Mouse (Mus musculus): Measurements from ENCODE around the gene Il25. TPM values are rescaled to one million over a fixed set of nuclear protein-coding genes. Genes with fewer than 3 reads are reported as not detected.

Gene Il25
- polyA plus RNA-seq, 1 experiment from 2014 or later, result not detected

DNA sequence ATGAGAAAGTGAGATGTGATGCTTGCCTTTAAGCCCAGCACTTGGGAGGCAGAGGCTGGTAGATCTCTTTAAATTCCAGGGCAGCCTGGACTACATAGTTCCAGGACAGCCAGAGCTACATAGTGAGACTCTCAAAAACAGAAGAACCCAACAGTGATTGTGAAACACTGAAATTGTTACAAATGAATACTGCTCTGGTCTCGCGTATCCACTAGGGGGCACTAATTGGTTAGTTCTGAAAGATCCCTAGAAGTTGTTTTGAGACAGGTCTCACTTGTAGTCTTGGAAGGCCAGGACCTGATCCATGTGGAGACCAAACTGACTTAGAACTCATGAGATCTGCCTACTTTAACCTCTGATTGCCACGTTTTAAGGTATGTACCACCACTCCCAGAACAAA is 32.1 kb upstream of the Il25 start:
- no peaks in the 10 kb centered on the region for H3K27me3 ChIP-seq (ENCODE audit: control insufficient read depth, insufficient read depth, low read length)
- H3K4me1 ChIP-seq (ENCODE audit: control insufficient read depth, insufficient read depth, low read length), result peaks cover 2% of the 10 kb centered on the region; the same call in 1 of the 2 replicates
- H3K9ac ChIP-seq (ENCODE audit: low read length), result no peak overlapping the region
- ATAC-seq (ENCODE audit: insufficient read depth, low FRiP score, low TSS enrichment), result peak; percentile 33; the same call in 1 of the 2 replicates
- H3K4me2 ChIP-seq (ENCODE audit: low read depth), result no peak overlapping the region
- peaks cover 11% of the 10 kb centered on the region for H3K36me3 ChIP-seq (ENCODE audit: control insufficient read depth, insufficient read depth, low read length)
- H3K27ac ChIP-seq (ENCODE audit: low read depth, low read length), result no peak overlapping the region
- no peak overlapping the region for H3K4me3 ChIP-seq (ENCODE audit: low read depth, low read length)
- DNase-seq (ENCODE audit: low spot score), result peak; percentile 66
- H3K9me3 ChIP-seq (ENCODE audit: control insufficient read depth, low read length), result no peaks in the 10 kb centered on the region
- WGBS, result 0% methylated on average over 3 of the region's 3 CpGs

DNA sequence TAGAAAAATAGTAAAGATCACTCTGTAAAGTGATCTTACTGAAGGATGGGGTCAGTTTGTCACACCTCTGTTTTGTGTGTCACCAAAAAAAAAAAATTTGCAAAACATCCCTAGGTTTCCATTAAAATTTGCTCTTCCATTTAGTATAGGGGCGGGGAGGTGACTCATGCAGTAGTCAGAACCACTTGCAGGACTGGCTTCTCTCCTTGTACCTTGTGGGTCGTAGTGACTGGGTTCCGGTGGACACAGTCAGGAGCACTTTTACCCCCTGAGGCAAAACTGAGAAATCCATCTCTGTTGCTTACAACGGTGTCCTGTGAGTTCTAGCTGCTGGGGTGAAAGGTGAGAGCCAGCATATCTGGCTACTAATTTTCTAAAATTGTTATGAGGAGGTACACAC is 28.9 kb upstream of the Il25 start:
- Histone ChIP-seq H3K27ac (ENCODE audit: low read depth, low read length) (no peak overlapping the region), H3K36me3 (ENCODE audit: control insufficient read depth, insufficient read depth, low read length) (peaks cover 8% of the 10 kb centered on the region), H3K4me3 (ENCODE audit: low read depth, low read length) (no peak overlapping the region), H3K4me1 (ENCODE audit: control insufficient read depth, insufficient read depth, low read length) (no peaks in the 10 kb centered on the region), H3K27me3 (ENCODE audit: control insufficient read depth, insufficient read depth, low read length) (no peaks in the 10 kb centered on the region), H3K9ac (ENCODE audit: low read length) (no peak overlapping the region), H3K9me3 (ENCODE audit: control insufficient read depth, low read length) (no peaks in the 10 kb centered on the region), H3K4me2 (ENCODE audit: low read depth) (no peak overlapping the region)
- no peak for ATAC-seq (ENCODE audit: insufficient read depth, low FRiP score, low TSS enrichment)
- DNase-seq (ENCODE audit: low spot score), result no peak
- 98% methylated on average over 4 of the region's 4 CpGs for WGBS

DNA sequence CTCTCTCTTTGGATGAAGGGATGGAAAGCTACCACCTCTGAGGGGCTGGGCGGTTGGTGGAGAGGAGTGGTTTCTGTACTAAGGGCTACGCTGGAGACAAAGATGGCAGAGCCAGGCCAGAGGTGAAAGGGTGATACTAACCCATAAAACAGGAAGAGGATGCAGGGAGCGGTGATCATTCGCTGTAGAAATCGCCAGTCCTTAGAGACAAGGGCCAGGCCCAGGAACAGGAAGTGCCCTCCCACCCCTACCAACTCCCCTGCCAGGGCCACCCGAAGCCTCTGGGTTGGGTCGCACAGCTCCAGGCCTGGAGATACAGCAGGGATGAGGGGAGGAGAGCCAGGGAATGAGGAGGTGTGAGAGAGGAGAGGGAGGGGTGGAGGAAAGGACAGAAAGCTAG is 23.8 kb upstream of the Il25 start:
- Histone ChIP-seq H3K36me3 (ENCODE audit: control insufficient read depth, insufficient read depth, low read length) (peaks cover 10% of the 10 kb centered on the region), H3K9ac (ENCODE audit: low read length) (peak overlapping the region; percentile 29; the same call in 1 of the 2 replicates), H3K27ac (ENCODE audit: low read depth, low read length) (no peak overlapping the region), H3K4me3 (ENCODE audit: low read depth, low read length) (no peak overlapping the region), H3K4me1 (ENCODE audit: control insufficient read depth, insufficient read depth, low read length) (peaks cover 5% of the 10 kb centered on the region), H3K4me2 (ENCODE audit: low read depth) (no peak overlapping the region), H3K27me3 (ENCODE audit: control insufficient read depth, insufficient read depth, low read length) (no peaks in the 10 kb centered on the region), H3K9me3 (ENCODE audit: control insufficient read depth, low read length) (no peaks in the 10 kb centered on the region)
- no peak for ATAC-seq (ENCODE audit: insufficient read depth, low FRiP score, low TSS enrichment)
- 78% methylated on average over 7 of the region's 7 CpGs for WGBS
- no peak for DNase-seq (ENCODE audit: low spot score)

DNA sequence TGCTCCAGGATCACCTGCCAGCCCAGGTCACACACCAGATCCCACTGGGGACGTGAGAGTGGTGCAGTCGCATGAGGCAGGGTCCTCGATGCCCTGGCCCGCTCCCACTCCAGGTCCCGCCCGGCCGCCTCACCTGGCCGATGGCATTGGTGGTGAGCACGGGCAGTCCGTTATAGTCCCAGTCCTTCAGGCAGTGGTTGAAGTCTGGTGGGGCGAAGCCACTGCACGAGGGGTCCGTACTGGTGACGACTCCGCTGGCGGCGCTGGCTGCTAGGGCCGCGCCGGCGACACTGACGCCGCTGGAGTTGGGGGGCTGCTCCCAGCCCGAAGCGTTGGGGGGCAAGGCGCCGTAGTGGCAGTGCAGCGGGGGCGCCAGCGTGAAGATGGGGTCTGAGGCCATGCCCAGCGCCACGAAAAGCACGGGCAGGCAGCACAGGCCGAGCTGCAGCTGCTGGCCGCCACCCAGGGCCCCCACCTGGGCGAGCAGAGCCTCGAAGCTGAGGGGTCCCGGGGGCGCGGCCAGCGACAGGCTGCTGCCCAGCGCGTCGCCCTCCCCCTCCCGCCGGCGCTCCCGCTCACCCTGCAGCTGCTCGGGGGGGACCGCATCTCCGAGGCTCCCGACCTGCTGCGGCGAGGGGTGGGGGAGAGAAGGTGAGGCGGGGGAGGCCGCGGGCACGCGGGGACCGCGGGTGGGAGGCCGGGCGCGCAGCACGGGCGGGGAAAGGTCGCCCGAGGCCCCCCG is 20.2 kb upstream of the Il25 start:
- peaks cover 6% of the 10 kb centered on the region for H3K4me1 ChIP-seq (ENCODE audit: control insufficient read depth, insufficient read depth, low read length)
- H3K36me3 ChIP-seq (ENCODE audit: control insufficient read depth, insufficient read depth, low read length), result peaks cover 7% of the 10 kb centered on the region; the same call in 1 of the 2 replicates
- peak overlapping the region; percentile 100 for H3K4me2 ChIP-seq (ENCODE audit: low read depth)
- no peak for DNase-seq (ENCODE audit: low spot score)
- H3K27me3 ChIP-seq (ENCODE audit: control insufficient read depth, insufficient read depth, low read length), result no peaks in the 10 kb centered on the region
- ATAC-seq (ENCODE audit: insufficient read depth, low FRiP score, low TSS enrichment), result peak; percentile 68
- peak overlapping the region; percentile 54 for H3K27ac ChIP-seq (ENCODE audit: low read depth, low read length)
- H3K4me3 ChIP-seq (ENCODE audit: low read depth, low read length), result peak overlapping the region; percentile 90
- 3% methylated on average over 54 of the region's 69 CpGs for WGBS
- H3K9me3 ChIP-seq (ENCODE audit: control insufficient read depth, low read length), result no peaks in the 10 kb centered on the region
- peak overlapping the region; percentile 92 for H3K9ac ChIP-seq (ENCODE audit: low read length)

DNA sequence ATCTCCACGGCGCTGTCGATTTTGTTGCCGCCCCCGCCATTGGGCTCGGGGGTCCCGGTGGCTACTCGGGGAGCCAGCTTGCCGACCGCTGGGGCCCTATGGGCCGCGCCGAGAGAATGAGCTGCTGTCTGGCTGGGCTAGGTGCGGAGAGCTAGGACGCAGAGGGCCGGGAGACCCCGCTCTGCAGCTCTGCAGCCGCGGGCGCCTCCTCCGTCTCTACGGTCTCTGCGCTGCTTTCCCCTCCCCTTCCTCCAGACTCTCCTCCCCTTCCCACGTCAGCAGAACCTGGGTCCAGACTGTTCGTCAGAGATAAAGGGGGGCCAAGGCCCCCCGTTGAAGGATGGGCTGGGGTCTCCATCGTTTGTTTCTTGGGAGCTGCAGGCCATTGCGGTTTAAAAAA is 19.6 kb upstream of the Il25 start, which contains the start of gene Slc22a17:
Gene Slc22a17, minus strand, starts transcription at position 247 of the 400 bp plus-strand sequence.
- H3K4me3 ChIP-seq (ENCODE audit: low read depth, low read length), result peak within 1 kb of the TSS; percentile 90
- no peaks in the 10 kb centered on the region for H3K9me3 ChIP-seq (ENCODE audit: control insufficient read depth, low read length)
- H3K27me3 ChIP-seq (ENCODE audit: control insufficient read depth, insufficient read depth, low read length), result no peaks in the 10 kb centered on the region
- peak within 1 kb of the TSS; percentile 92 for H3K9ac ChIP-seq (ENCODE audit: low read length)
- H3K27ac ChIP-seq (ENCODE audit: low read depth, low read length), result peak within 1 kb of the TSS; percentile 54
- ATAC-seq (ENCODE audit: insufficient read depth, low FRiP score, low TSS enrichment) (peak; percentile 89), DNase-seq (ENCODE audit: low spot score) (peak; percentile 87)
- WGBS, result under 1% methylated on average over 28 of the region's 28 CpGs
- H3K4me1 ChIP-seq (ENCODE audit: control insufficient read depth, insufficient read depth, low read length), result peaks cover 6% of the 10 kb centered on the region
- H3K4me2 ChIP-seq (ENCODE audit: low read depth), result peak within 1 kb of the TSS; percentile 100
- H3K36me3 ChIP-seq (ENCODE audit: control insufficient read depth, insufficient read depth, low read length), result peaks cover 7% of the 10 kb centered on the region; the same call in 1 of the 2 replicates

DNA sequence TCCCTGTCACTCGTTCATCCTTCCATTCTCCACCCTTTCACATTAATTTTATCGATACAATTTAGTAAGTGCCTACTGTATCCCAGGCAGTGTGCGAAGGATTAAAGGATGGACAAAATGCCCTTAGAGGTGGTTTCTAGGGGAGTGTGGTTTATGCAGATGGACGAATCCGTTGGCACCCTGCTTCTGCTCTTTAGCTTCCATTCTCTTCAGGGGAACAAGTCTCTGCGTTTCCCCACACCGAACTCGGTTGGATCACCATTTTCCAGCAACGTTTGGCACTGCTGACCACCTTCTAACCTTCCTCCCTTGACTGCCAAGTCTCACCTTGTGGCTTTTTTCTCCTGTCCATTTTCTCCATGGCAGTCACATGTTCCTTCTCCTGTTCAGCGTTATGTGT is 19.2 kb upstream of the Il25 start:
- Histone ChIP-seq H3K27ac (ENCODE audit: low read depth, low read length) (peak overlapping the region; percentile 54), H3K36me3 (ENCODE audit: control insufficient read depth, insufficient read depth, low read length) (peaks cover 7% of the 10 kb centered on the region; the same call in 1 of the 2 replicates), H3K4me1 (ENCODE audit: control insufficient read depth, insufficient read depth, low read length) (peaks cover 6% of the 10 kb centered on the region), H3K27me3 (ENCODE audit: control insufficient read depth, insufficient read depth, low read length) (no peaks in the 10 kb centered on the region), H3K9ac (ENCODE audit: low read length) (peak overlapping the region; percentile 92), H3K4me2 (ENCODE audit: low read depth) (peak overlapping the region; percentile 100), H3K4me3 (ENCODE audit: low read depth, low read length) (peak overlapping the region; percentile 90), H3K9me3 (ENCODE audit: control insufficient read depth, low read length) (no peaks in the 10 kb centered on the region)
- no peak for DNase-seq (ENCODE audit: low spot score)
- ATAC-seq (ENCODE audit: insufficient read depth, low FRiP score, low TSS enrichment), result no peak
- WGBS, result 17% methylated on average over 10 of the region's 10 CpGs

DNA sequence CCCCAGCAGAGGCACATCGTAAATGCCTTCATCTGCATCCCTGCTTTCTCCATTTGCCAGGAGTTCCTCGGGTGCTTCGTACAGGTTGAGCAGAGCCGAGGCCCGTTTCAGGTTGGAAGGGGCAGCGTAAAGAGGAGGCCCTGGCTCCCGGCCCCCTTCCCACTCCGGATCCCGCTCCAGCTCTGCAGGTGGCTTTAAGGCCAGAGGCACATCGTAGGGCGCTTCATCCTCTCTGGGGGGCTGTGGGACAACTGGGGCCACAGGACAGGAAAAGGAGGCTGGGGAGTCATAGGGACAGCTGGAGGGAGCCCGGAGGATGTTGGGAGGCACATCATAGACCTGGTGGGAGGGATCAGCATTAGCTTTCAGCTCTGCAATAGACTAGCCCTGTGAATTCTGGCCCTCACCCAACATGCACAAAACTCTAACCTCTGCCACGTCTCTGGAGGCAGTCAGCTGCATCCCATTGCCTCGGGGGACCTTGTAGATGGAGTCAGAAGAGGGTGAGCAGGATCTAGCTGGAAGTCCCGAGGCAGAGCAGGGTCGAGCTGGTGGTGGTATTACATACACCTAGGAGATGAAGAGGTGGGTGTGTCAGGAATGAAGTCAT is 12.3 kb upstream of the Il25 start:
- Histone ChIP-seq H3K36me3 (ENCODE audit: control insufficient read depth, insufficient read depth, low read length) (peaks cover 23% of the 10 kb centered on the region), H3K4me2 (ENCODE audit: low read depth) (no peak overlapping the region), H3K4me3 (ENCODE audit: low read depth, low read length) (no peak overlapping the region), H3K27me3 (ENCODE audit: control insufficient read depth, insufficient read depth, low read length) (no peaks in the 10 kb centered on the region), H3K9me3 (ENCODE audit: control insufficient read depth, low read length) (0 out of 2 replicates have a peak, but pooled peaks cover 2% of the 10 kb centered on the region), H3K4me1 (ENCODE audit: control insufficient read depth, insufficient read depth, low read length) (peaks cover 8% of the 10 kb centered on the region), H3K9ac (ENCODE audit: low read length) (no peak overlapping the region), H3K27ac (ENCODE audit: low read depth, low read length) (no peak overlapping the region)
- no peak for ATAC-seq (ENCODE audit: insufficient read depth, low FRiP score, low TSS enrichment)
- no peak for DNase-seq (ENCODE audit: low spot score)
- 96% methylated on average over 16 of the region's 16 CpGs for WGBS

DNA sequence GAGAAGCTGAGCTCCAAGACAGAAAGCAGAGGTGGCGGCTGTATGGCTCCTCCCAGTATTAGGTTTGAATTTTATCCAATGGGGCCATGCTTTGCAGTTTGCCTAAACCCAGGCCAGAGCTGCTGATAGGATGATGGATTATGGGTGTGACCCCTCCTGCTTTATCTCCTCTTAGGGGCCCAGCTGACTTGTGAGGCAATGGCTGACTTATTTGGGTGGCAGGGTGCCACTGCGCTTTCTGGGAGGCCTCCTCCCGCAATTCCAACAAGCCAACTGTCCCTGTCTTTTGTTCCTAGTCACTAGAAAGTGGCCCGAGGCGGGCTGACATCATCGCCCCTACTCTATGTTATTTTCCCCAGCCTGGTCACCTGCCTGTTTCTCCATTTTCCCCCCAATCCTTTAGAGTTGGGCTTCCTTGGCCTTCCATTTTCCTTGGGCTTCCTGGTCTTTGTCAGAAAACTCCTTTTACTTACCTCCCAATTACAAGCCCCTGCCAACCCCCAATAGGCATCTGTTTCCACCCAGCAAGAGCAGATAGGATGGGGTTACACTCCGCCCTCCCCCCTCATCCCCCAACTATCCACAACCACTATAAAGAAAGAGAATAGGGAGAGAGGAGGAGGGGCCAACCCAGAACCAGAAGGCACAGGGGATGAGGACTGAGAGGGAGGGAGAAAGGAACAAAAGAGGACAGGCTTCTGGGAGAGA is 7.7 kb upstream of the Il25 start:
- ATAC-seq (ENCODE audit: insufficient read depth, low FRiP score, low TSS enrichment), result peak; percentile 62
- WGBS, result 8% methylated on average over 7 of the region's 7 CpGs
- H3K36me3 ChIP-seq (ENCODE audit: control insufficient read depth, insufficient read depth, low read length), result peaks cover 13% of the 10 kb centered on the region
- H3K9ac ChIP-seq (ENCODE audit: low read length), result peak overlapping the region; percentile 95
- H3K27me3 ChIP-seq (ENCODE audit: control insufficient read depth, insufficient read depth, low read length), result no peaks in the 10 kb centered on the region
- H3K27ac ChIP-seq (ENCODE audit: low read depth, low read length), result peak overlapping the region; percentile 96
- DNase-seq (ENCODE audit: low spot score), result peak; percentile 59
- H3K4me1 ChIP-seq (ENCODE audit: control insufficient read depth, insufficient read depth, low read length), result peaks cover 24% of the 10 kb centered on the region
- H3K4me2 ChIP-seq (ENCODE audit: low read depth), result peak overlapping the region; percentile 95
- H3K9me3 ChIP-seq (ENCODE audit: control insufficient read depth, low read length), result 0 out of 2 replicates have a peak, but pooled peaks cover 2% of the 10 kb centered on the region
- H3K4me3 ChIP-seq (ENCODE audit: low read depth, low read length), result peak overlapping the region; percentile 51

Data from neural tube, embryonic 11.5 days (tissue).